Mouse (Mus musculus) common myeloid progenitor, adult 5-6 weeks (primary cell): Measurements from ENCODE around the gene Megf11. TPM values are rescaled to one million over a fixed set of nuclear protein-coding genes. Genes with fewer than 3 reads are reported as not detected.

Experiments
- ATAC-seq: replicated peaks from 2 replicates; pipeline ENCODE4 v1.8.0; 2016; ENCODE audit warnings: low read depth, mild to moderate bottlenecking, moderate TSS enrichment, inconsistent platforms; ENCODE audit not compliant: poor library complexity, severe bottlenecking
- total RNA-seq: library from RNA; stranded (forward); fragments of 200-1000, 187-1606 nt; gene quantifications from 2 replicates; pipeline ENCODE4 v1.2.3, GENCODE M21; 2017

The Megf11 gene
- total RNA-seq, 1 experiment from 2014 or later: 0.23 TPM

- ATAC-seq: no peak
Measured at GRCm38 (mm10) chr9:64553441-64553840, 168.0 kb downstream of the Megf11 start.

DNA sequence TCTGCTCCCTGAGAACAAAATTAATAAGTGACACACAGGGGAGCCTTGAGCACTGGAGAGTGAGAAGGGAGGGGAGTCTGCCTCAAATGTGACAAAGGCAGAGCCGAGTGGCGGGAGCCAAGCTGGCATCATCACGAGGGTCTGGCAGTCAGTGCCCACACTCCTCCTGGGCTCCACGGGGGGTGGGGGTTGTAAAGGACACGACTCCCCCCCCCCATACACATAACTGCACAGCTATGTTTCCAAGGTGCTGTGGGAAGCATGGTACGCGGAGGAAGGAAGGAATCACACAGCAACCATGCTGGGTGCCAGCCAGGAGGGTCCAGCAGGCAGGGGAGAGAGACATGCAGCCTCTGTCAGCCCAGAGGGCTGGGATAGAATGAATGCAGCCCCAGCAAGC is 170.2 kb downstream of the Megf11 start:
- ATAC-seq: no peak

DNA sequence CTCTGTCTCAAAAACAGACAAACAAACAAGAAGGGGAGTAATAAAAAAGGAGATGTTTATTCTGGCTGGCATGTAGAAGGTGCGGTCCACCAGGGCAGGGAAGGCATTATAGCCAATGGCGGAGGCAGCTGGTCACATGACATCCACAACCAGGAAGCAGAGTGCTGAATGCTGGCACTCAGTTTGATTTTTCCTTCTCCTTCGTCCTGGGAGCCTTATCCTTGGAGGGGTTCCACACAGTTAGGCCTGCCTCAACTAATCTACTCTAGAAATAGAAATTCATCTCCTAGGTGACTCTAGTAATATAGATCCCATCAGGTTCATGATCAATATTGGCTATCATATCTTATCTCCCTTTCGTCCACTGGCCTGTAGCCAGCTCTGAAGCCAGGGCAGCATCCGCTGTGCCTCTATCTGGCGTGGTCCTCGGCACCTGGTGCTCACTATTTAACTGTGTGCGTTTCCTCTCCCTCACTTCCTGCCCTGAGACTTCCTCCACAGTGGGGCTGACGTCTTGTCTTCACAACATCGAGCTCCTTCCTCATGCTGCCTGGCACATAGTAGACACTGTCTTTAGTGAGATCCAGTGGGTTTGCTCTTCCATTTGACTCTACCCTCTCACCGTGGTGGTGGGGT is 171.8 kb downstream of the Megf11 start:
- no peak for ATAC-seq

- no peak for ATAC-seq
Measured at GRCm38 (mm10) chr9:64557846-64558530, 172.6 kb downstream of the Megf11 start.

DNA sequence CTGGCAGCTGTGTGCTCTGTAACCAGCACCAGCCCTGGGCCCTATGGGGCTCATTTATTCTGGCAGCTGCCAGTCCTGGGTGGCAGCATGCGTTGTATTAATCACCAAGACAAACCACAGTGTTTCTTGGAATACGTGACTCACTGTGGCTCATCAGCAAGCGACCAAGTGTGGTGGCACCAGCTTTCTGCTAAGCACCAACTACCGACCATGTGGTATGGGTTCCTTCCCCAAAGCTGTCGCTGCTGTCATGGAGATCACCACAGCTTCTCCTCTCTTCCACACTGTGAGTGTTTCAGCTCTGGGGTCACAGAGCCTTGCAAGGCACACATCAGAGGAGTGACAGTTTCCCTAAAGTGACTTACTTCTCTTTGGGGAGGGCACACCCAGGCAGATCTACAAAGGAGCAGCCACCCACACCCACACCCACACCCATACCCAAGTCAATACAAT is 178.9 kb downstream of the Megf11 start:
- ATAC-seq: peak; percentile 90

DNA sequence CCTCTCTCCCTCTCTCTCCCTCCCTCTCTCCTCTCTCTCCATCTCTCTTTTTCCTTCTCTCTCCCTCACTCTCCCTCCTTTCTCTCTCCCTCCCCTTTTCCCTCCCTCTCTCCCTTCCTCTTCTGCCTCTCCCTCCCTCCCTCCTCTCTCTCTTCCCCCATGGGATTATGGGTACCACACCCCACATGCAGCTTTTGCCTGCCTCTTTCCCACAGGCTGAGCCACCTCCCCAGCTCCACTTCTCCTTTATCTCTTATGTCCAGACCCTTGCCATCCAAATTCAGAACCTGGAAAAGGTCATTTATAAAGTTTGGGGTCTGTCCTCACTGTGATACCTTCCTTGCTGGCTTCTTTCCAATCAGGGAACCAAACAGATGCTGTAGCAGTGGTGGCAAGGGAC is 180.5 kb downstream of the Megf11 start:
- ATAC-seq: no peak

DNA sequence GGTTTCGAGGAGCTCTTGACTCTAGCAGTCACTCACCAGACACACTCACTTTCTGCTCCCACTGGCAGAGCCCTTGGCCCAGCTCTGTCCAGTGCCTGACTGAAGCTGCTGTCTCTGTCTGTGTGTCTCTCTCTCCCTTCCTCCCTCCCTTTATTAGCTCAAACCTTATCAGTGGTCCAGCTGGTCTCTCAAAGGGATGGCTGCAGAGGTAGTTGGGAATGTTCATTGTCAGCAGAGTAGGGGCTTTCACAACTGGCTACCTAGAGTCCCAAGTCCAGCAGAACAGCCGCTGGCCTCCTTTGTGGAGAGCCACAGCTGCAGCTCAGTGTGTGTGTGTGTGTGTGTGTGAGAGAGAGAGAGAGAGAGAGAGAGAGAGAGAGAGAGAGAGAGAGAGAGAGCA is 180.9 kb downstream of the Megf11 start:
- no peak for ATAC-seq

DNA sequence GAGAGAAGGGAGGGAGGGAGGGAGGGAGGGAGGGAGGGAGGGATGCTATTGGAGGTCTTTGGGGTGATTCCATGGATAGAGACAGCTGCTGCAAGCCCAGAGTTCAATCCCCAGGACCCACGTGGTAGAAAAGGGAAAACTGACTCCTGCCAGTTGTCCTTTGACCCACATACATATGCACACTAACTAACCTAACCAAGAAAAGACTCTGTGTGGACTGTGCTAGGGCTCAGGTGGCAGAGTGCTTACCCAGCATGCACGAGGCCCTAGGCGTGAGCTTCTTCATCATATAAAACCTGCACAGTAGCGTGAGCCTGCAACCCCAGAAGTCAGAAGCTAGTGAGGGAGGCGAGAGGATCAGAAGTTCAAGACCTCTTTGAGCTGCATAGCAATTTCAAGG is 182.1 kb downstream of the Megf11 start:
- no peak for ATAC-seq

GRCm38 (mm10) chr9:64568467-64569260 is 183.2 kb downstream of the Megf11 start:
- no peak for ATAC-seq

GRCm38 (mm10) chr9:64570448-64570847 is 185.0 kb downstream of the Megf11 start:
- ATAC-seq: no peak

DNA sequence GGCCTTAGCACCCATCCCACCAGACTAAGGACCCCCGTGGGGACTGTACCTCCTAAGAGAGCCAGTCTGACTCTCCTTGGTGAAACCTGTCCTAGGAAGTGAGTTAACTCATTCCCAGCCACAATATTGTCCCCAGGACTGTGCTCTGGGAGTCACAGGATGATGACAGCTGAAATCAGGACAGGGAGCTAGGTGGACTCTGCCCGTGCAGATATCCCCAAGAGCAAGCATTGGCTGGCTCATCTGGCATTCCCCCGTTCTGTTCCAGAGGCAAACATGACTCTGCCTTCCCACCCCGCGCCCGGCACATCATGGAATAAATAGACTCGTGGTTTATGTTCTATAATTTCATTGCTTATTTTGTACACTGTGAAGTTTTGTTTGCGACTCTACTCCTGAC is 185.7 kb downstream of the Megf11 start:
- ATAC-seq: no peak

DNA sequence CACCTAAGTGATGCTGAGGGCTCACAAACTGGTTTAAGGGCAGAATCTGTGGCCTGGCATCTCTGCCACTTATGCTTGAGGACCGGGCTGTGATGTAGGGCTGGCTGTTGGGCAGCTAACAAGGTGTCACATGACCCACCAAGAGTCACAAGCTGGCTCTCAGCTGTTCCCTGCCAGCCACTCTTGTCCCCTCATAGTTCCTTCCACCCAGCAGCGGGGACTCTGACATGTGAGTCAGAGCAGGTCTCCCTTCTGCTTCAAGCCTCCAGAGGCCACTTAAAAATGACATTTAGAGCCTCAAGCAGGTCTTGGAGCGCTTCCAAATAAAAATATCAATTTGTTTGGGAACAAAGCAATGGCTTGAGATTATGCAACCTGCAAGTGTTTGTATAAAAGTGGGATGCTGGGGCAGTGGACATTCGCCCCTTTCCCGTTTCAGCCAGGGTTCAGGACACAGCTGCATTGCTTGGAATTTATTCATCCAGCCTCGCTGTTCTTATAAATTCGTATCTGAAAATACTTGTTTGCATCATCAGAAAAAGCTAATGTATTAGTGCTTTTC is 187.3 kb downstream of the Megf11 start:
- no peak for ATAC-seq

DNA sequence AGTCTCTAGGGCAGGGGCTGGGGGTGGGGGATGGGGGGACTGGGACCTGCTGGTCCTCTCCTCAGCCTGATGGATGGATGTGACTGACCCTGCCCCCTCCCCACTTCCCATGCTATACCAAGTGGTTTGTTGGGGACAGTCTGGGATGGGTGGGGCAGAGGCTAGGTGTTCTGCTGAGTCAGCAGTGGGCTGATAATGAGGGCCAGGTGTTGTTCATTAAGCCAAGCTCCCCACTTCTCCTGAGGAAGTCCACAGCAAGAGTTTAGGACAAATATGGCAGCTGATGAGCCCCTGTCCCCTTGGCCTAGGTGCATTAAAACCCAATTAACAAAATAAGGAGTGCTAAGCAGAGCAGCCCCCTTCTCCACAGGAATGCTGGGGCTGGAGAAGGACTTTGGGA is 190.2 kb downstream of the Megf11 start:
- no peak for ATAC-seq

- ATAC-seq: no peak
Measured at GRCm38 (mm10) chr9:64576143-64576878, 190.9 kb downstream of the Megf11 start.

GRCm38 (mm10) chr9:64577156-64577555 is 191.7 kb downstream of the Megf11 start:
- no peak for ATAC-seq

DNA sequence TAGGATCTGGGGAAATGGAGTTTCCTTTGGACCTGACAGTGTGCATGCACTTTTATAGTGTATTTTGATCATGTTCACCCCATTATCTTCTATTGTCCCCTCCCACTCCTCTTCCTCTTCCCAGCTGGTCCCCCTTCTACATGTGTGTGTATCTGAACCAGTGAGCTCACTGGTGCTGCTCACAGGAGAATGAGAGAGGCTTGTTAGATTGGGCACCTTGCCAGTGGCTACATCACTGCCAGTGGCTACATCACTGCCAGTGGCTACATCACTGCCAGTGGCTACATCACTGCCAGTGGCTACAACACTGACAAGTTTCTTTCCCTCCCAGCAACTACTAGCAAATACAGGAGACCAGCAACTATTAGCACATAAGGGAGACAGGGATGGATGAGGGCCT is 192.6 kb downstream of the Megf11 start:
- no peak for ATAC-seq

GRCm38 (mm10) chr9:64579306-64579705 is 193.9 kb downstream of the Megf11 start:
- ATAC-seq: no peak

DNA sequence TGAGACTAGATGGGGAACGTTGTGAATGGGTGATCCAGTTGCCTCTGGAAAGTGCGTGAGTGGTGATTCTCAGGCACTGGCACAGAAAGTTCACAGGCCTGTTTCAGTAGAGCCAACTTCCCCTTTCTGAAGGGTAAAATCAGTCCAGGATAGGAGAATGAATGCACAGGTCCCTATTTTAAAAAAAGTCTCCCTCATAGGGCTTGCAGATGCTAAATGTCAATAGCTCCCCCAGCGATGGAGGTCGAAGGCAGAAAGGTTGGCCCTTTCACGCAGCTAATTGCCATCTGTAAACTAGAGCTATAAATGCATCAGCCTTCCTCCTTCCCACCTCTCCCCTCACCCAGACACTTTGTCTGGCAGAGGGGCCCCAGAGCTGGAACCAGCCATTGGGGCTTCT is 200.9 kb downstream of the Megf11 start:
- no peak for ATAC-seq

DNA sequence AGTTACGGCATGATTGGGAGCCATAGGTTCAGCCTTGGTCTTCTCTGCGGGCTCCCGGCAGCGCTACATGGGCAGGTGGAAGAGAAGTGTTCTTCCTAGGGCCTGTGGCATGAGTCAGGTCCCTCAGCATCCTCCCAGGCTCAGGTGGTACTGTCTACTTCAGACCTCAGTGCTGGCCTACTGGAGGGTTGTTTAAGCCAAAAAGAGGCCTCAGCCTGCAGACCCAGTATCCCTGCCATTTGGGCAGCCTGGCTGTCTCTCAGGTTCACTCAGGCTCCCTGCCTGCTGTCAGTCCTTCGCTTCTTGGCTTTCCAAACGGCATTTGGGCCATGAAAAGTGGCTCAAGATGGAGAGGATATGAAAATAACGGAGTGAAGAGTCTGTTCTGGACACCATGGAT is 202.6 kb downstream of the Megf11 start:
- no peak for ATAC-seq

GRCm38 (mm10) chr9:64590634-64591041 is 205.2 kb downstream of the Megf11 start:
- peak; percentile 73; the same call in 1 of the 2 replicates for ATAC-seq
